Mouse (Mus musculus) myocyte (in vitro differentiated cells): ENCODE data around the gene Tbc1d25. TPM values are rescaled to one million over a fixed set of nuclear protein-coding genes. Genes with fewer than 3 reads are reported as not detected.

ENCODE experiments used
- H3K27me3 ChIP-seq: one replicate; pipeline ENCODE4 v1.6.1; 2011; ENCODE audit not compliant: control insufficient read depth, insufficient read depth, insufficient read length
- H3K36me3 ChIP-seq: one replicate; pipeline ENCODE4 v1.6.1; 2011; ENCODE audit not compliant: control insufficient read depth, insufficient read depth
- H3K4me2 ChIP-seq: one replicate; pipeline ENCODE4 v1.6.1; 2011; ENCODE audit warnings: low read depth, control low read depth
- H3K4me3 ChIP-seq: one replicate; pipeline ENCODE4 v1.5.1; 2011; ENCODE audit warnings: mild to moderate bottlenecking, control low read depth, moderate library complexity
- H3K79me2 ChIP-seq: one replicate; pipeline ENCODE4 v1.6.1; 2011; ENCODE audit not compliant: control insufficient read depth, insufficient read depth
- H3ac ChIP-seq: one replicate; pipeline ENCODE4 v1.6.1; 2011; ENCODE audit not compliant: control insufficient read depth, insufficient read length
- CEBPB ChIP-seq: IDR thresholded peaks from 2 replicates; pipeline ENCODE4 v1.6.1; 2011; ENCODE audit warnings: mild to moderate bottlenecking, moderate library complexity; ENCODE audit not compliant: poor library complexity, insufficient read depth, severe bottlenecking
- E2F4 ChIP-seq: IDR thresholded peaks from one replicate; pipeline ENCODE4 v1.6.1; 2011; ENCODE audit warnings: mild to moderate bottlenecking, control low read depth, moderate library complexity; ENCODE audit not compliant: insufficient read depth
- MAX ChIP-seq: IDR thresholded peaks from one replicate; pipeline ENCODE4 v1.6.1; 2011; ENCODE audit warnings: low read depth, mild to moderate bottlenecking, control low read depth
- MYOD1 ChIP-seq, 3 experiments: IDR thresholded peaks; one replicate each; pipeline ENCODE4 v1.6.1; 2011; ENCODE audit warnings: control low read depth in 2 of 3, low read depth in 2 of 3, mild to moderate bottlenecking in 2 of 3, moderate library complexity in 1 of 3; ENCODE audit not compliant: insufficient read length in 2 of 3, control insufficient read depth in 1 of 3
- MYOG ChIP-seq, 3 experiments: IDR thresholded peaks; one replicate each; pipeline ENCODE4 v1.6.1; 2011; ENCODE audit warnings: control low read depth in 2 of 3, low read depth in 2 of 3, mild to moderate bottlenecking in 2 of 3; ENCODE audit not compliant: insufficient read length in 2 of 3, control insufficient read depth in 1 of 3, insufficient read depth in 1 of 3
- POLR2A ChIP-seq: IDR thresholded peaks from one replicate; pipeline ENCODE4 v1.6.1; 2011; ENCODE audit warnings: low read depth, mild to moderate bottlenecking, control low read depth, moderate library complexity; ENCODE audit not compliant: insufficient read length
- POLR2AphosphoS2 ChIP-seq: IDR thresholded peaks from one replicate; pipeline ENCODE4 v1.6.1; 2011; ENCODE audit warnings: low read depth, control low read depth; ENCODE audit not compliant: insufficient read length
- REST ChIP-seq: IDR thresholded peaks from one replicate; pipeline ENCODE4 v1.6.1; 2011; ENCODE audit warnings: mild to moderate bottlenecking, control low read depth, moderate library complexity; ENCODE audit not compliant: insufficient read depth, insufficient read length
- SRF ChIP-seq: IDR thresholded peaks from one replicate; pipeline ENCODE4 v1.6.1; 2011; ENCODE audit warnings: low read depth; ENCODE audit not compliant: control insufficient read depth, insufficient read length
- TCF12 ChIP-seq: IDR thresholded peaks from one replicate; pipeline ENCODE4 v1.6.1; 2011; ENCODE audit warnings: mild to moderate bottlenecking, control low read depth; ENCODE audit not compliant: poor library complexity, insufficient read depth, severe bottlenecking
- TCF3 ChIP-seq: IDR thresholded peaks from one replicate; pipeline ENCODE4 v1.6.1; 2011; ENCODE audit warnings: low read depth, control low read depth; ENCODE audit not compliant: insufficient read length
- USF1 ChIP-seq: IDR thresholded peaks from one replicate; pipeline ENCODE4 v1.6.1; 2011; ENCODE audit warnings: low read depth, mild to moderate bottlenecking, control low read depth, moderate library complexity
- polyA plus RNA-seq: library from polyadenylated mRNA; unstranded; fragments of >200 nt; fragmentation: generic; extraction: Trizol; gene quantifications from one replicate; pipeline ENCODE4 v1.2.1, GENCODE M21; 2012; ENCODE audit warnings: missing spikeins

Tbc1d25 gene
- polyA plus RNA-seq, 1 experiment = 12.5 TPM

- Histone ChIP-seq H3K27me3 (no peaks in the 10 kb centered on the region), H3K79me2 (no peaks in the 10 kb centered on the region), H3K4me2 (no peak overlapping the region), H3K36me3 (no peaks in the 10 kb centered on the region), H3ac (no peak overlapping the region), H3K4me3 (no peak overlapping the region)
- TF ChIP-seq MYOG (IDR thresholded peaks at IDR 0.05; ENCODE audit: control insufficient read depth in 1 of 3, insufficient read depth in 1 of 3, insufficient read length in 2 of 3, low read depth in 2 of 3) (no peak), USF1 (no peak), REST (no peak), MAX (no peak), TCF3 (no peak), MYOD1 (IDR thresholded peaks at IDR 0.05; ENCODE audit: control insufficient read depth in 1 of 3, insufficient read length in 2 of 3, low read depth in 2 of 3) (no peak), CEBPB (no peak), E2F4 (no peak), SRF (no peak), POLR2AphosphoS2 (no peak), TCF12 (no peak), POLR2A (no peak)
Observed at GRCm38 (mm10) chrX:8163076-8163475, 12.9 kb downstream of the Tbc1d25 start.

- no peaks in the 10 kb centered on the region for H3K27me3 ChIP-seq
Observed at GRCm38 (mm10) chrX:8145153-8145991, 30.6 kb downstream of the Tbc1d25 start, which contains the start of gene Rbm3. Gene Rbm3, minus strand, starts transcription at chrX:8145880.

DNA sequence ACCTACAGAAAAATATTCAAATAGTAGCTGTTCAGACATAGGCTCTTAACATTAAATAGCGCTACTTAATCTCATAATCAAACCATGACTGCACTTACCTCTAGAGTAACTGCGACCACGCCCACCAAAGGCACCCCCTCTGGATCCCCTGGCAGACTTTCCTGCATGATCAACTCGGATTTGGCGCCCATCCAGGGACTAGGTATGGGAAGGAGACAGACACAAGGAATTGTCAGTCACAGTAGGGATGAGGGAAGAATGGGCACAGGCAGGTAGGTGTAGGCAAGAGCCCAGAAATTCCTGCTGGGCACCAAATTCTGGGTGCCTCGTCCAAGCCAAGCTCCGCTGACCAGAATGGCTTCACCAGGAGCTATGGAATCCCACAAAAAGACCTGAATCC lies 32.2 kb downstream of the Tbc1d25 start:
- no peak overlapping the region for H3ac ChIP-seq
- H3K79me2 ChIP-seq = peaks cover 20% of the 10 kb centered on the region
- peaks cover 21% of the 10 kb centered on the region for H3K36me3 ChIP-seq
- no peaks in the 10 kb centered on the region for H3K27me3 ChIP-seq
- H3K4me3 ChIP-seq = peak overlapping the region; percentile 90
- peak overlapping the region; percentile 70 for H3K4me2 ChIP-seq
- TF ChIP-seq POLR2A (no peak), MYOG (IDR thresholded peaks at IDR 0.05; ENCODE audit: control insufficient read depth in 1 of 3, insufficient read depth in 1 of 3, insufficient read length in 2 of 3, low read depth in 2 of 3) (no peak), POLR2AphosphoS2 (no peak), TCF12 (no peak), SRF (no peak), CEBPB (no peak), TCF3 (no peak), MAX (no peak)

More at GRCm38 (mm10) chrX:8145153-8145991, 30.6 kb downstream of the Tbc1d25 start, which contains the start of gene Rbm3:
- Histone ChIP-seq H3ac (peak within 1 kb of the TSS; percentile 4), H3K4me2 (peak within 1 kb of the TSS; percentile 78), H3K36me3 (peaks cover 17% of the 10 kb centered on the region), H3K79me2 (peaks cover 20% of the 10 kb centered on the region), H3K4me3 (peak within 1 kb of the TSS; percentile 90)
- no peak for TF ChIP-seq CEBPB
- TF ChIP-seq TCF12 = no peak
- TF ChIP-seq MYOD1 (IDR thresholded peaks at IDR 0.05; ENCODE audit: control insufficient read depth in 1 of 3, insufficient read length in 2 of 3, low read depth in 2 of 3) = peak in 1 of 3 experiments; percentile 38
- TF ChIP-seq E2F4 = no peak
- TF ChIP-seq SRF = no peak
- TF ChIP-seq REST = no peak
- TF ChIP-seq TCF3 = no peak
- TF ChIP-seq POLR2AphosphoS2 = peak; percentile 77
- TF ChIP-seq MAX = no peak
- TF ChIP-seq USF1 = peak; percentile 69
- TF ChIP-seq POLR2A = peak; percentile 47
- TF ChIP-seq MYOG (IDR thresholded peaks at IDR 0.05; ENCODE audit: control insufficient read depth in 1 of 3, insufficient read depth in 1 of 3, insufficient read length in 2 of 3, low read depth in 2 of 3) = peak in 2 of 3 experiments; percentile 39 to 44

- no peak overlapping the region for H3K4me3 ChIP-seq
- peaks cover 21% of the 10 kb centered on the region for H3K36me3 ChIP-seq
Observed at GRCm38 (mm10) chrX:8142948-8143347, 33.0 kb downstream of the Tbc1d25 start.

GRCm38 (mm10) chrX:8141058-8141457 lies 34.9 kb downstream of the Tbc1d25 start:
- TF ChIP-seq USF1 (no peak), MYOD1 (IDR thresholded peaks at IDR 0.05; ENCODE audit: control insufficient read depth in 1 of 3, insufficient read length in 2 of 3, low read depth in 2 of 3) (no peak), POLR2A (no peak), TCF12 (no peak), MYOG (IDR thresholded peaks at IDR 0.05; ENCODE audit: control insufficient read depth in 1 of 3, insufficient read depth in 1 of 3, insufficient read length in 2 of 3, low read depth in 2 of 3) (no peak), TCF3 (no peak), POLR2AphosphoS2 (no peak), SRF (no peak), MAX (no peak), CEBPB (no peak), E2F4 (no peak), REST (no peak)
- H3K27me3 ChIP-seq = no peaks in the 10 kb centered on the region
- peaks cover 21% of the 10 kb centered on the region for H3K36me3 ChIP-seq
- H3K4me2 ChIP-seq = no peak overlapping the region
- H3K79me2 ChIP-seq = peaks cover 20% of the 10 kb centered on the region
- H3K4me3 ChIP-seq = no peak overlapping the region
- no peak overlapping the region for H3ac ChIP-seq

More at GRCm38 (mm10) chrX:8142948-8143347, 33.0 kb downstream of the Tbc1d25 start:
- Histone ChIP-seq H3K79me2 (peaks cover 20% of the 10 kb centered on the region), H3ac (no peak overlapping the region), H3K27me3 (no peaks in the 10 kb centered on the region), H3K4me2 (peak overlapping the region; percentile 70)
- TF ChIP-seq REST = no peak
- TF ChIP-seq TCF12 = no peak
- no peak for TF ChIP-seq POLR2AphosphoS2
- no peak for TF ChIP-seq POLR2A
